Mouse (Mus musculus) macrophage (primary cell): ENCODE results near the gene Ubp1. TPM values are rescaled to one million over a fixed set of nuclear protein-coding genes. Genes with fewer than 3 reads are reported as not detected.

ENCODE experiments used
- H3K27ac ChIP-seq: fragments of 350-480 bp; formaldehyde crosslinking; 2 replicates; pipeline ENCODE4 v1.9.0; 2021
- H3K36me3 ChIP-seq: fragments of 350-480 bp; formaldehyde crosslinking; 2 replicates; pipeline ENCODE4 v1.9.0; 2021; ENCODE audit errors: inconsistent target
- H3K4me3 ChIP-seq: fragments of 350-480 bp; formaldehyde crosslinking; 2 replicates; pipeline ENCODE4 v1.9.0; 2021; ENCODE audit errors: inconsistent target
- H3K79me2 ChIP-seq: fragments of 350-480 bp; formaldehyde crosslinking; 2 replicates; pipeline ENCODE4 v1.9.0; 2021; ENCODE audit errors: inconsistent target
- WGBS: methylation state at CpG from one replicate; pipeline ENCODE4 v1.1.7; 2026; ENCODE audit warnings: inconsistent platforms; ENCODE audit not compliant: missing documents; 5-methylcytosine and 5-hydroxymethylcytosine counted together
- polyA plus RNA-seq: library from polyadenylated mRNA; stranded (reverse); fragments of 250-400 nt; gene quantifications from 3 replicates; pipeline ENCODE4 v1.2.4, GENCODE M21; 2018; ENCODE audit warnings: inconsistent platforms

Ubp1 gene
- polyA plus RNA-seq, 1 experiment from 2014 or later: 36.0 TPM

DNA sequence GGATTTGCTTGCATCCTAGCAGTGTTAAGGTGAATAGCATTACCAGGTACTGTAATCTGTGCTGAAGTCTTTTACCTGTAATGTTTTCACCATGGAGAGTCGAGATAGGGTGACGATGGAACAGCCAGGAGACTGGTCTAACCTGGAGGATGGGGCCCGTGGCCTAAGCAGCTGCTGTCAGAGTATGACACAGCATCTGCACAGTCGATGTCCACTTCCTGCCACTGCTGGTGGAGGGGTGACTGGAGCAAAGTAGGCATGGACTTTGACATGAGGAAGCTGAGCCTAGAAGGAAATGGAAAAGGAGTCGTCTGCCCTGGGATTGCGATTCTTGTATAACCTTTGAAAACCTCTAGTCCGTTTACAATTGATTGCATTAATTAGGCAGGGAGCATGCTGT lies 47.9 kb downstream of the Ubp1 start:
- Histone ChIP-seq H3K4me3 (no peak overlapping the region), H3K27ac (no peak overlapping the region), H3K36me3 (peaks cover 36% of the 10 kb centered on the region), H3K79me2 (no peaks in the 10 kb centered on the region)
- 45% methylated on average over 7 of the region's 7 CpGs for WGBS

DNA sequence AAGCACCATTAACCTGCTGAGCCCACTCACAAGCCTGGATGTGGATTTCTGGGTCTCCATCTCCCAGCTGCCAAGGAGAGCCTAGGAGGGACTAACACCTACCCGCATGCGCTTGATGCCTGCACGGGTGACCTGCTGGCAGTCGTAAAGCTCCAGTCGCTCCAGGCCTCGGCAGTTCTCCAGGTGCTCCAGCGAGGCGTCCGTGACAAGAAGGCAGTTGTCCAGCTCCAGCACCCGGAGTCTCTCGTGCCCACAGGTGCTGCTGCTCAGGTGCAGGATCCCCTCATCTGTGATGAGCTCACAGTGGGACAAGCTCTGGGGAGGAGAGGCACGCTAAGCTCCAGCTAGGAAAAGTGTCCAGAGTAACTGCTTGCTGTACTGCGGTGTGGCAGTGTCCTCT lies 48.6 kb downstream of the Ubp1 start:
- WGBS: 96% methylated on average over 13 of the region's 13 CpGs
- H3K4me3 ChIP-seq: no peak overlapping the region
- H3K36me3 ChIP-seq: peaks cover 29% of the 10 kb centered on the region
- no peak overlapping the region for H3K27ac ChIP-seq
- H3K79me2 ChIP-seq: no peaks in the 10 kb centered on the region

DNA sequence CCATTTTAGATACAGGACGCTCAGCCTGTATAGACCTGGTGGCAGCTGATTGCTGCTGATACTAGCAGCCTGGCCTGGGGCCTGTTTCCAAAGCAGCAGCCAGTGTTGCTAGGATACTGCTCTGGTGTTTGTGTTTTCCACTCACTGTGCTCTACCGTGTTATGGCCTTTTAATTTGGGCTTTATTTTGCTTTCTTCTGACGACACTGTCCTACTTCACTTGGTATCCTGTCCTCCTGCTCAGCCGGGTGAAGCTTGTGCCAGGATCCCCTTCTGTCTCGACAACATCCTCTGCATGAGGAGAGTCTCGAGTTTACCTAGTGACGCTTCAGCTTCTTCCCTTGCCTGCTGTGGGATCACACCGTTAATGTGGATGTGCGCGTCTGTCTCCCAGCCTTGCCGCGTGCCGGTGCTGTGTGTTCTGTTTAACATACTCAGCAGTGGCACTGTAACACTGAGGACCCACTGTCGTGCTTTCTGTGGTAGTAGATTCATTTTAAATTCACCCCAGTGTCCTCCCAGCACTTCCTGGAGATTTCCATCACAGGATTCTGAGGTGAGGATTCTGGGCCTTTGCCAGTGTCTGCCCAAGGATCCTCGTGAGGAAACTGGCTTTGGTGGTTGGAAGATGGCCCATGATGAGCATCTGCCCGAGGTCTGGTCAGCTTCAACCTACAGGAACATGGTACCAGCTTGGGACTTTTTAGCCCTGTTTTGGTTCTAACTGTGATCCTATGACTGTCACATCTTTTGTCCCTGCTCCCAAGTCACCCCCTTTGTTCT lies 50.6 kb downstream of the Ubp1 start:
- Histone ChIP-seq H3K79me2 (no peaks in the 10 kb centered on the region), H3K4me3 (no peak overlapping the region), H3K27ac (no peak overlapping the region), H3K36me3 (peaks cover 10% of the 10 kb centered on the region)
- 89% methylated on average over 16 of the region's 16 CpGs for WGBS

DNA sequence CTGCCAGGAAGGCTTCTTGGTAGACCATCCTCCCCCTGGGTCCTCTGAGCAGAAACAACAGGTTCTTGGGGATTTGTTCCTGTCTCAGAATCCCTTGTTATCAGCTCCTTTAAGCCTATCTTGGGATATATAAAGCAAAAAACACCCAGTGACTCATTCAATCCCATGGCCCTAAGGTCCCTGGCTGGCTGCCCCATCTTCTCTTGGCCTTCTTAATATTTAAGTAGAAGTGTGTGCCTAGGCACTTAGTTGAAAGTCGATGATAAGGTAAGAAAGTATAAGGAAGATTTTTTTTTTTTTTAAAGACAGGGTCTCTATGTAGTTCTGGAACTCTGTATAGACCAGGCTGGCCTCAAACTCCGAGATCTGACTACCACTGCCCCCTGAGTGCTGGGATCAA lies 51.7 kb downstream of the Ubp1 start:
- 100% methylated on average over 2 of the region's 2 CpGs for WGBS
- H3K27ac ChIP-seq: no peak overlapping the region
- no peak overlapping the region for H3K4me3 ChIP-seq
- H3K36me3 ChIP-seq: 0 out of 2 replicates have a peak, but pooled peaks cover 6% of the 10 kb centered on the region
- H3K79me2 ChIP-seq: no peaks in the 10 kb centered on the region

DNA sequence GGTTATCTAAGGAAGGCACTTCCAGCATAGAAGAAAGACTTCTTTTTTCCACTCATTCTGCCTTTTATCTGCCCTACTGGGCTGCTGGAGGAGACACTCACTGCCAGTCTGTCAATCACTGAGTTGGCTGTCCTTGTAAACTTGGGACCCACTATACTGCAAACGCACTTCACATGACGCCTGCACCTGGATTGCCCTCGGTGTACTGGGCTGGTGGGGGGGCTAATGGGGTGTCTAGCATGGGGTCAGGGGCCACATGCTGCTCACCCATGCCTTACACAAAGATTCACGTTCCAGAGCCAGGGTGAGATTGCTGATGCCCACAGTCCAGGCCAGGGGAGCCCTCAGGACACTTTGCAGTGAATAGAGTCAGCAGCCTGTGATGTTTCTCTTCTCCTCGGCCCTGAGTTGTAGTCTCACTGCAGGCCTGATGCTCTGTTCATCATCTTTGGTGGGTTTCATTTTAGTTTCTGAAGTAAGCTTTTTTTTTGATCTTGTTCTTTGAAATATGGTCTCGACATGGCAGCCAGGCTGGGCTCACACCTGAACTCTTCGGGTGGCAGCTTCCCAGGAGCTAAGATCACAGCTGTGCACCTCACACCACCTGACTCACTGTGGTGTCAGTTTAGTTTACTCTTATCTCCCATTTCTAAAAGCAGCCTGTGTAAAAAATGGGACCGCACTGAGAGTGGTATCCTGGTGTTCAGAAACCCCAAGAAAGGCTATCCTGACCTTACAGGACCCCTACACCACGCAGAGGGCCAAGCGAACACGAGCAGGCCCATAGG lies 52.3 kb downstream of the Ubp1 start:
- 0 out of 2 replicates have a peak, but pooled peaks cover 6% of the 10 kb centered on the region for H3K36me3 ChIP-seq
- H3K4me3 ChIP-seq: no peak overlapping the region
- WGBS: 94% methylated on average over 10 of the region's 11 CpGs
- H3K79me2 ChIP-seq: no peaks in the 10 kb centered on the region
- no peak overlapping the region for H3K27ac ChIP-seq

DNA sequence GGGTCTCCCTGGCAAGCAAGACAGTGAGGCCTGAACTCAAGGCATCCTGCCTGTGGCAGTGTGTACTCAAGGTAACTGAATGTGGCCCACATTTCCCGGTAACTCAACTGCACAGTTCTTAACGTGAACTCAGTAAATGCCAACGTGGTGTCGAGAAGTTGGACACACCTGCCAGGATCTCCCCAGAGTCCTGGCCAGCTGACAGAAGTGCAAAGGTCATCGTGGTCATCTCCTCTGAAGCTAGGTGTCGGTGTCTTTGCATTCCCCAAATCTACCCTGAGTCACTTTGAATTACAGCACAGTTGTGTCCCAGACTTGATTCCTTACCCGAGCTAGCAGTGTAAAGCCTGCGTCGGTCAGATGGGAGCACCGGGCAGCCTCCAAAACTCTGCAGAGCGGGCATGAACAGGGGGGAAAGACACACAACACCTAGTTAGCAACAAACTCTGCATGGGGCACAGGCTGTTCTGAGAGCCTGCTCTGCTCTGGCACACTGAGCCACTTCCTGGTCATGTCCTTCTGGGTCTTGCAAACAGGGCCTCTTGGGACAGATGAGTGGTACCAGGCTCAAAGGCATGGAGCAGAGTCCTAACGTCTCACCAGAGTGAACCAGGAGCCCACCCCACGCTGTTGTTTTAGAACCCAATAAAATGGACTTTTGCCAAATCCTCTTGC lies 54.3 kb downstream of the Ubp1 start:
- H3K79me2 ChIP-seq: no peaks in the 10 kb centered on the region
- 0 out of 2 replicates have a peak, but pooled peaks cover 6% of the 10 kb centered on the region for H3K36me3 ChIP-seq
- H3K27ac ChIP-seq: no peak overlapping the region
- WGBS: 94% methylated on average over 13 of the region's 13 CpGs
- H3K4me3 ChIP-seq: no peak overlapping the region

DNA sequence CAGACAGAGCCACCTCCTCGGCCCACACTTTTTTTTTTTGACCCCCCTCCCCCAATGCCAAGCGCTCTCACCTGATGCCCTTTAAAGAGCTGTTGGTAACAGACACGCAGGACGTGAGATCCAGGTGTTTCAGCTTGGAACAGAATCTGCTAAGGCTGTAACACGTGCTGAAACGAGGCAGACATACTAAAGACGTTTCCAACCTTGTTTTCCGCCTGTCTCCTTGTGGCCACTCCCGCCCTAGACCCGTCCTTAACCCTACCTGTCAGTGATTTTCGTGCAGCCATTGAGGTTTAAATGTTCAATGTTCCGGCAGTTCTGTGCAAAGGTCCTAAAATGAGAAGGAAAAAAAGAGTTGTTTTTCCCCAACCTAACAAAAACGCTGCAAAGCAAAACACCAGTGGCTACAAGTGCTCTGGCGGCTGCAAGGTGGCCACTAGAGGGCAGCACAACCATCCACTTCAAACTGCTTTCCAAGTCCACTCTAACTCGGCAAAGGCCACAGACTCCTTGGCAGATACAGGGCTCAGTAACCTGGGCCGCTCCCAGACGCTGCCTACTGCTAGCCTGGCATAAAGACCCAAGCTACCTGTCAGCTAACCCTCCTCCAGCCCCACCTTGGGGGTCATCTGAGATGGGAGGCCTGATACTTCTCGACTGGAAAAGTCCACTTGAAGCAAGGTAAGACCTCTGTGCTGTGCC lies 60.0 kb downstream of the Ubp1 start:
- WGBS: 25% methylated on average over 16 of the region's 18 CpGs
- H3K79me2 ChIP-seq: no peaks in the 10 kb centered on the region
- H3K4me3 ChIP-seq: no peak overlapping the region
- H3K27ac ChIP-seq: no peak overlapping the region
- no peaks in the 10 kb centered on the region for H3K36me3 ChIP-seq

DNA sequence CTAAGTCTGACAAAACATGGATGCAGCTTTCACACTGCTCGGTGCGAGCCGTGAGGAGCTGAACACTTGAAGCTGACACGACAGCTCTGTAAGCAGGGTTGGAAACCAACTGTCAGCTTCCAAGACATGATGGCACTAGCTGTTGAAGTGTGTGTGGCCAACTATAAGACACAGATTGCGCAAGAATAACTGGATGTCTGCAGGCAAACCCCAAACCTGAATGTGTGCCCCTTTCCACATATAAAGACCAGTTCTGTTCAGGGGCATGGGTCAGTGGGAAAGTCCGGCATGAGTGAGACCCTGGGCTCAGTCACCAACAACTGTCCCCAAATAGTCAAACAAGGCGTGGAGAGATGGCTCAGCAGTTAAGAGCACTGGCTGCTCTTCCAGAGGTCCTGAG lies 62.1 kb downstream of the Ubp1 start:
- 86% methylated on average over 7 of the region's 7 CpGs for WGBS
- H3K4me3 ChIP-seq: no peak overlapping the region
- no peaks in the 10 kb centered on the region for H3K36me3 ChIP-seq
- no peak overlapping the region for H3K27ac ChIP-seq
- H3K79me2 ChIP-seq: no peaks in the 10 kb centered on the region

DNA sequence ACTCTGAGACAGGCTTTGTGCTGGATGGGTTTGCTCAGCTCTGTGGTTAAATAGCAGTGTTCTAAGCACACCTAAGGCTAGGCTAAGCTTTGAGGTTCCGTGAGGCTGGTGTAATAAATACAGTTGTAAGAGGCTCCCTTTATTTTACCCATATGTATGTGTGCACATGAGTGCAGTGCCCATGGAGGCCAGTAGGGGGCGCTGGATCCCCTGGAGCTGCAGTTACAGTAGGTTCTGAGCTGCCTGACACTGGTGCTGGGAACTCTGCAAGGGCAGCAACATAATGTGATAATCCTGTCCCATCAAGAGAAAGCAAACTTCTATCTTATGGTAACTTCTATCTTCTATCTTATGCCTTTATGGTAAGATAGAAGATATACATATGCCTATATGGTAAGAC lies 67.6 kb downstream of the Ubp1 start:
- no peak overlapping the region for H3K27ac ChIP-seq
- no peak overlapping the region for H3K4me3 ChIP-seq
- 81% methylated on average over 2 of the region's 2 CpGs for WGBS
- H3K79me2 ChIP-seq: no peaks in the 10 kb centered on the region
- peaks cover 6% of the 10 kb centered on the region; the same call in 1 of the 2 replicates for H3K36me3 ChIP-seq

DNA sequence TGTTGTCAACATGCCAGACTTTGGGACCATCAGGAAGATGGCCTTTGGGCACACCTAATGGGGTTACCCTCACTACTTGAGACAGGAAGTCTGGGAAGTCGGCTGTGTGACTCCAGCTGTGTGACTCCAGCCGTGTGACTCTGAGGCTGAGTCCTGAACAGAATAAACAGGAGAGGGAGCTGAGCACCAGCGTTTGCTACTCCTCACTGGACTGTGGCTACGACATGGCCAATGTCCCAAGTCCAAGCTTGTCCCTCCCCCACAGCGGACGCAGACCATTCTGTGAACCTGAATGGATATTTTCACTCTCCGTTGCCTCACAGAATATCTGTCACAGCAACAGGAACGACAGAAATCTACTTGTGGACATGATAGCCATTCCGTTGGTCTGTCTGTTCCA lies 76.1 kb downstream of the Ubp1 start:
- H3K27ac ChIP-seq: no peak overlapping the region
- no peaks in the 10 kb centered on the region for H3K36me3 ChIP-seq
- H3K4me3 ChIP-seq: no peak overlapping the region
- H3K79me2 ChIP-seq: no peaks in the 10 kb centered on the region
- WGBS: 75% methylated on average over 9 of the region's 9 CpGs

DNA sequence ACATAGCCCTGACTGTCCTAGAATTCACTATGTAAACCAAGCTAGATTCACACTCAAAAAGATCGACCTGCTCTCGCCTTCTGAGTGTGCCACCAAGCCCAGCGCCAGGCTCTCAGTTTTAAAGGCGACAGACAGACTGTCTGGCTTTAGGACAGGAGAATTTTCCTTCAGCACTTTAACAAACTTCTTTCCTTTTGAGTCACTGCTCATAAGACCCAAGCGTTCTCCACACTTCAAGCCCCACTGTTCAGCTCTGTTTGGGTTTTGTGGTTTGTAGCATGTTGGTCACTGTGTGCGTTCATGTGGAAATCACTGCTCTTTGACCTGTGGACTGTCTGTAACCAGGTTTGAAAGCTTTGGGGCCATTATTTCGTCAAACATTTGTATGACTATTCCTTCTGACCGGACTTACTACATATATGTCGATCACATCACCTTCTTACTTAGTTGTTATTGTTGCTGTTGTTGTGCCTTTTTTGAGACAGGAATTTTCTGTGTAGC lies 77.2 kb downstream of the Ubp1 start:
- WGBS: 84% methylated on average over 9 of the region's 9 CpGs
- Histone ChIP-seq H3K27ac (no peak overlapping the region), H3K36me3 (no peaks in the 10 kb centered on the region), H3K4me3 (no peak overlapping the region), H3K79me2 (no peaks in the 10 kb centered on the region)

DNA sequence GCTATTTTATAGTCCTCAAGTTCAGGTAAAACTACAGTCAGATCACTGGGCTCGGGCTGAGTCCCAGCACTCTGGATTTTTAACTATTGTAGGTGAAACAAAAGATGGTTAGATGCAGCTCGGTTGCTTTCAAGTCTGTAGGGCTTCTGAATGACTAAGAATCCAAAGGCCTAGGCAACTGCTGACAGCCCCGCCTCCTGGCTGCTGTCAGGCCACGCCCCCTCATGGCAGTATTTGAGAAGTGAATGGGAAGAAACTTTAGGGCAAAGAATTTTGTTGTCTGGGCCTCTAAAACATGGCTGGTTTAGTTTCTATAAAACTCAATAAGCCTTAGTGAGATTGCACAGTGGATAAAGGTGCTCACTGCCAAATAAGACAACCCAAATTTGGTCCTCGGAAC lies 78.8 kb downstream of the Ubp1 start:
- H3K4me3 ChIP-seq: no peak overlapping the region
- no peaks in the 10 kb centered on the region for H3K36me3 ChIP-seq
- no peaks in the 10 kb centered on the region for H3K79me2 ChIP-seq
- no peak overlapping the region for H3K27ac ChIP-seq
- 63% methylated on average over 5 of the region's 5 CpGs for WGBS

DNA sequence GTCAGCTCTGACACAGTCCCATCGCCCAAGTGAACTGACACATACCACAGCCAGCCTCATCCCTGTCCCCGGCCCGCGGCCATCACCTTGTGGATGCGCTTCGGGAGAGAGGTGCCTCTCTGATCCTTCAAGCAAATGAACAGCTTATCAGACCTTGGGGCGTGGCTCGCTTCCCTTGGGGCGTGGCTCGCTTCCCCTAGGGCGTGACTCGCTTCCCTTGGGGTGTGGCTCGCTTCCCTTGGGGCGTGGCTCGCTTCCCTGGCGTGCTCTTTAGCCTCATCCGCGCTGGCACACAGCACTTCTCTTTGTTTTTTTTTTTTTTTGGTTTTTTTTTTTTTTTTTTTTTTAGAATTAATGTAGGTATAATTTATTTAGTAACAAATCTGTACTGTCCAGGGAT lies 80.5 kb downstream of the Ubp1 start:
- H3K79me2 ChIP-seq: no peaks in the 10 kb centered on the region
- no peak overlapping the region for H3K4me3 ChIP-seq
- no peak overlapping the region for H3K27ac ChIP-seq
- 84% methylated on average over 16 of the region's 18 CpGs for WGBS
- H3K36me3 ChIP-seq: no peaks in the 10 kb centered on the region

DNA sequence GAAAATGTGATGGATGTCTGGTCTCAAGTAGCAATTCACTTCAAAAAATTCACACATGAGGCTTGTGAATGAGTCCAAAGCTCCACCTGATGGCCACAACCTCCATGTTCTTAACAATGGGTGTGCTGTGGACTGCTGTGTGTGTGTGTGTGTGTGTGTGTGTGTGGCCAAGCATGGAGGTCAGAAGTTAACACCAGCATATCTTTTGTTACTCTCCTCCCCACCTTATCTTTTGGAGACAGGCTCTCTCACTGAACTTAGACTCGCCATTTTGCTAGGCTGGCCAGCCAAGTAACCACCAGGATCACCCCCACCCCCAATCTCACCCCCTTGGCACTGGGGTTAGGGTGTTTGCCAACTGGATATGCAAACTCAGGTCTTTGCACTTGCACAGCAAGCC lies 83.3 kb downstream of the Ubp1 start:
- no peak overlapping the region for H3K27ac ChIP-seq

More for the DNA sequence above, 83.3 kb downstream of the Ubp1 start:
- Histone ChIP-seq H3K79me2 (peaks cover 12% of the 10 kb centered on the region), H3K4me3 (no peak overlapping the region), H3K36me3 (no peaks in the 10 kb centered on the region)
- 89% methylated on average over 1 of the region's 1 CpGs for WGBS
